Mouse (Mus musculus): ENCODE measurements around the gene Ube2q1. TPM values are rescaled to one million over a fixed set of nuclear protein-coding genes. Genes with fewer than 3 reads are reported as not detected.
A peak's percentile ranks its signal among the peaks of the same experiment; 100 is the strongest.

Ube2q1 gene
- polyA plus RNA-seq (2012; ENCODE audit: insufficient read depth, low replicate concordance) = 35.2 and 80.6 TPM in 2 replicates

- peak within 1 kb of the TSS; percentile 98 for H3K4me3 ChIP-seq (replicated peaks)
- H3K9me3 ChIP-seq = no peaks in the 10 kb centered on the region
- peaks cover 60% of the 10 kb centered on the region for H3K4me1 ChIP-seq
- H3K27me3 ChIP-seq (replicated peaks) = no peaks in the 10 kb centered on the region
- peaks cover 56% of the 10 kb centered on the region for H3K36me3 ChIP-seq (replicated peaks; ENCODE audit: low read length)
- TF ChIP-seq GATA1 (IDR thresholded peaks at IDR 0.05; ENCODE audit: borderline replicate concordance, low read length) = no peak
- TF ChIP-seq FLI1 (IDR thresholded peaks at IDR 0.05; ENCODE audit: low read length) = no peak; the same call in 1 of the 2 replicates
These were observed at the start of gene Ube2q1 for GRCm38 (mm10) chr3:89772968-89773709. Gene Ube2q1 (plus strand): TSS chr3:89773616.

GRCm38 (mm10) chr3:89727028-89727427 lies 46.4 kb upstream of the Ube2q1 start:
- no peaks in the 10 kb centered on the region for H3K27me3 ChIP-seq (replicated peaks)
- H3K9me3 ChIP-seq = peaks cover 10% of the 10 kb centered on the region
- TF ChIP-seq GATA1 (IDR thresholded peaks at IDR 0.05; ENCODE audit: borderline replicate concordance, low read length) (no peak), FLI1 (IDR thresholded peaks at IDR 0.05; ENCODE audit: low read length) (no peak)
- peaks cover 46% of the 10 kb centered on the region for H3K4me1 ChIP-seq
- H3K36me3 ChIP-seq (replicated peaks; ENCODE audit: low read length) = peaks cover 5% of the 10 kb centered on the region
- H3K4me3 ChIP-seq (replicated peaks) = peak overlapping the region; percentile 71

GRCm38 (mm10) chr3:89728848-89729247 lies 44.6 kb upstream of the Ube2q1 start:
- TF ChIP-seq FLI1 (IDR thresholded peaks at IDR 0.05; ENCODE audit: low read length) (no peak), GATA1 (IDR thresholded peaks at IDR 0.05; ENCODE audit: borderline replicate concordance, low read length) (no peak)
- Histone ChIP-seq H3K9me3 (peaks cover 3% of the 10 kb centered on the region), H3K4me3 (replicated peaks) (no peak overlapping the region), H3K36me3 (replicated peaks; ENCODE audit: low read length) (peaks cover 16% of the 10 kb centered on the region), H3K27me3 (replicated peaks) (no peaks in the 10 kb centered on the region), H3K4me1 (peaks cover 64% of the 10 kb centered on the region)

- TF ChIP-seq GATA1 (IDR thresholded peaks at IDR 0.05; ENCODE audit: borderline replicate concordance, low read length) (no peak), FLI1 (IDR thresholded peaks at IDR 0.05; ENCODE audit: low read length) (no peak)
- Histone ChIP-seq H3K36me3 (replicated peaks; ENCODE audit: low read length) (peaks cover 34% of the 10 kb centered on the region), H3K9me3 (peaks cover 3% of the 10 kb centered on the region), H3K4me1 (peaks cover 75% of the 10 kb centered on the region), H3K4me3 (replicated peaks) (peak overlapping the region; percentile 96), H3K27me3 (replicated peaks) (no peaks in the 10 kb centered on the region)
These were observed 42.8 kb upstream of the Ube2q1 start for GRCm38 (mm10) chr3:89730350-89731331.

GRCm38 (mm10) chr3:89732091-89732490 lies 41.3 kb upstream of the Ube2q1 start:
- no peaks in the 10 kb centered on the region for H3K9me3 ChIP-seq
- peak overlapping the region; percentile 96 for H3K4me3 ChIP-seq (replicated peaks)
- peaks cover 76% of the 10 kb centered on the region for H3K4me1 ChIP-seq
- no peaks in the 10 kb centered on the region for H3K27me3 ChIP-seq (replicated peaks)
- TF ChIP-seq FLI1 (IDR thresholded peaks at IDR 0.05; ENCODE audit: low read length) = no peak
- no peak for TF ChIP-seq GATA1 (IDR thresholded peaks at IDR 0.05; ENCODE audit: borderline replicate concordance, low read length)
- peaks cover 43% of the 10 kb centered on the region for H3K36me3 ChIP-seq (replicated peaks; ENCODE audit: low read length)

- TF ChIP-seq FLI1 (IDR thresholded peaks at IDR 0.05; ENCODE audit: low read length) (no peak), GATA1 (IDR thresholded peaks at IDR 0.05; ENCODE audit: borderline replicate concordance, low read length) (no peak)
- H3K9me3 ChIP-seq = no peaks in the 10 kb centered on the region
- no peak overlapping the region for H3K4me3 ChIP-seq (replicated peaks)
- H3K4me1 ChIP-seq = peaks cover 32% of the 10 kb centered on the region
- H3K36me3 ChIP-seq (replicated peaks; ENCODE audit: low read length) = peaks cover 98% of the 10 kb centered on the region
- no peaks in the 10 kb centered on the region for H3K27me3 ChIP-seq (replicated peaks)
These were observed 34.9 kb upstream of the Ube2q1 start for GRCm38 (mm10) chr3:89738509-89738908.

- Histone ChIP-seq H3K4me1 (peaks cover 6% of the 10 kb centered on the region; the same call in 1 of the 2 replicates), H3K36me3 (replicated peaks; ENCODE audit: low read length) (peaks cover 52% of the 10 kb centered on the region), H3K9me3 (no peaks in the 10 kb centered on the region), H3K27me3 (replicated peaks) (peaks cover 21% of the 10 kb centered on the region), H3K4me3 (replicated peaks) (no peak overlapping the region)
- TF ChIP-seq FLI1 (IDR thresholded peaks at IDR 0.05; ENCODE audit: low read length) (no peak), GATA1 (IDR thresholded peaks at IDR 0.05; ENCODE audit: borderline replicate concordance, low read length) (no peak)
These were observed 21.1 kb upstream of the Ube2q1 start for GRCm38 (mm10) chr3:89752307-89752706.

GRCm38 (mm10) chr3:89755283-89755682 lies 18.1 kb upstream of the Ube2q1 start:
- H3K9me3 ChIP-seq = no peaks in the 10 kb centered on the region
- TF ChIP-seq FLI1 (IDR thresholded peaks at IDR 0.05; ENCODE audit: low read length) = no peak
- no peak for TF ChIP-seq GATA1 (IDR thresholded peaks at IDR 0.05; ENCODE audit: borderline replicate concordance, low read length)
- no peak overlapping the region for H3K4me3 ChIP-seq (replicated peaks)
- H3K27me3 ChIP-seq (replicated peaks) = peaks cover 37% of the 10 kb centered on the region
- H3K4me1 ChIP-seq = peaks cover 6% of the 10 kb centered on the region; the same call in 1 of the 2 replicates
- peaks cover 25% of the 10 kb centered on the region for H3K36me3 ChIP-seq (replicated peaks; ENCODE audit: low read length)

GRCm38 (mm10) chr3:89757851-89758250 lies 15.6 kb upstream of the Ube2q1 start:
- TF ChIP-seq FLI1 (IDR thresholded peaks at IDR 0.05; ENCODE audit: low read length) (no peak), GATA1 (IDR thresholded peaks at IDR 0.05; ENCODE audit: borderline replicate concordance, low read length) (no peak)
- no peaks in the 10 kb centered on the region; the same call in 1 of the 2 replicates for H3K4me1 ChIP-seq
- H3K9me3 ChIP-seq = no peaks in the 10 kb centered on the region
- no peak overlapping the region for H3K4me3 ChIP-seq (replicated peaks)
- peaks cover 62% of the 10 kb centered on the region for H3K27me3 ChIP-seq (replicated peaks)
- no peaks in the 10 kb centered on the region for H3K36me3 ChIP-seq (replicated peaks; ENCODE audit: low read length)

Measured in megakaryocyte, embryonic 14.5 days (primary cell).